Mouse (Mus musculus): ENCODE results near the gene Zfp628.

- no peak for TF ChIP-seq CTCF (IDR thresholded peaks at IDR 0.05; ENCODE audit: borderline replicate concordance, extremely low read depth, insufficient read depth, insufficient read length)
- TF ChIP-seq POLR2A (IDR thresholded peaks at IDR 0.05; ENCODE audit: borderline replicate concordance, extremely low read depth, insufficient read depth, insufficient read length, poor library complexity, severe bottlenecking) = no peak
Measured at GRCm38 (mm10) chr7:4928323-4928722, 13.3 kb downstream of the Zfp628 start.

All from brain, embryonic 14.5 days (tissue).